Mouse (Mus musculus) hindbrain, embryonic 14.5 days (tissue): ENCODE measurements around the gene Calr. TPM values are rescaled to one million over a fixed set of nuclear protein-coding genes. Genes with fewer than 3 reads are reported as not detected.
"Not testable (repeated sequence)": the region's sequence is repeated elsewhere in the genome, so short reads cannot be mapped to it uniquely, and the experiment has no call there.

Experiments
- ATAC-seq: fragments of 200-750 bp; cut with Nextera tagmentation; 2 replicates; pipeline ENCODE4 v1.8.0; 2017; ENCODE audit warnings: moderate number of reproducible peaks, mild to moderate bottlenecking, moderate TSS enrichment, moderate library complexity; ENCODE audit not compliant: low FRiP score
- DNase-seq: peaks from one replicate; pipeline ENCODE4 v3.0.0-alpha.2; 2015; ENCODE audit warnings: low spot score
- H3K27ac ChIP-seq: fragments of 300-500 bp; sonication (generic); 2 replicates; pipeline ENCODE4 v1.5.1; 2014; ENCODE audit warnings: mild to moderate bottlenecking, moderate library complexity
- H3K27me3 ChIP-seq: fragments of 300-500 bp; sonication (generic); 2 replicates; pipeline ENCODE4 v1.6.1; 2014; ENCODE audit warnings: mild to moderate bottlenecking, low read length, mixed read lengths; ENCODE audit not compliant: control insufficient read depth, insufficient read depth
- H3K36me3 ChIP-seq: fragments of 300-500 bp; sonication (generic); replicated peaks from 2 replicates; pipeline ENCODE4 v1.6.1; 2014; ENCODE audit not compliant: control insufficient read depth, insufficient read depth
- H3K4me1 ChIP-seq: fragments of 300-500 bp; sonication (generic); replicated peaks from 2 replicates; pipeline ENCODE4 v1.6.1; 2014; ENCODE audit warnings: antibody characterized with exemption, low read length, mixed read lengths; ENCODE audit not compliant: control insufficient read depth, insufficient read depth
- H3K4me2 ChIP-seq: fragments of 300-500 bp; sonication (generic); replicated peaks from 2 replicates; pipeline ENCODE4 v1.6.1; 2014; ENCODE audit warnings: mild to moderate bottlenecking, moderate library complexity
- H3K4me3 ChIP-seq: fragments of 300-500 bp; sonication (generic); replicated peaks from 2 replicates; pipeline ENCODE4 v1.5.1; 2014; ENCODE audit warnings: mild to moderate bottlenecking, low read length
- H3K9ac ChIP-seq: fragments of 300-500 bp; sonication (generic); 2 replicates; pipeline ENCODE4 v1.6.1; 2014
- H3K9me3 ChIP-seq: fragments of 300-500 bp; sonication (generic); 2 replicates; pipeline ENCODE4 v1.6.1; 2016; ENCODE audit warnings: low read length; ENCODE audit not compliant: control insufficient read depth
- WGBS: fragments of 180-500 bp; shearing (Covaris S2); extraction: QIAGEN DNeasy Blood & Tissue Kit; methylation state at CpG from one replicate; pipeline ENCODE4 v1.1.7; 2014; 5-methylcytosine and 5-hydroxymethylcytosine counted together
- polyA plus RNA-seq: library from polyadenylated mRNA; unstranded; fragments of >200 nt; fragmentation: Nextera tagmentation; extraction: Ambion mirVana; gene quantifications from 2 replicates; pipeline ENCODE4 v1.2.1, GENCODE M21; 2014

Calr gene
- polyA plus RNA-seq, 1 experiment from 2014 or later, result 574 TPM

GRCm38 (mm10) chr8:84826518-84826917 lies 20.2 kb downstream of the Calr start:
- H3K9me3 ChIP-seq, H3K9ac ChIP-seq, H3K36me3 ChIP-seq, H3K4me3 ChIP-seq, H3K27me3 ChIP-seq, DNase-seq, H3K4me2 ChIP-seq, H3K4me1 ChIP-seq, H3K27ac ChIP-seq, ATAC-seq: not testable (repeated sequence)
- WGBS, result 82% methylated on average over 2 of the region's 2 CpGs

GRCm38 (mm10) chr8:84825636-84826035 lies 21.1 kb downstream of the Calr start:
- no peak overlapping the region for H3K9ac ChIP-seq
- 79% methylated on average over 4 of the region's 4 CpGs for WGBS
- no peak for DNase-seq
- no peak for ATAC-seq
- H3K9me3 ChIP-seq, result no peaks in the 10 kb centered on the region
- H3K4me3 ChIP-seq, result no peak overlapping the region
- H3K4me1 ChIP-seq, result 0 out of 2 replicates have a peak, but pooled peaks cover 3% of the 10 kb centered on the region
- H3K27ac ChIP-seq, result no peak overlapping the region
- H3K27me3 ChIP-seq, result 0 out of 2 replicates have a peak, but pooled peaks cover 4% of the 10 kb centered on the region
- H3K36me3 ChIP-seq, result no peaks in the 10 kb centered on the region
- no peak overlapping the region for H3K4me2 ChIP-seq

- Histone ChIP-seq H3K4me3 (peak overlapping the region; percentile 17), H3K36me3 (no peaks in the 10 kb centered on the region), H3K9me3 (no peaks in the 10 kb centered on the region), H3K27me3 (0 out of 2 replicates have a peak, but pooled peaks cover 4% of the 10 kb centered on the region), H3K4me2 (peak overlapping the region; percentile 46), H3K9ac (peak overlapping the region; percentile 32; the same call in 1 of the 2 replicates), H3K4me1 (0 out of 2 replicates have a peak, but pooled peaks cover 3% of the 10 kb centered on the region), H3K27ac (no peak overlapping the region)
- under 1% methylated on average over 18 of the region's 18 CpGs for WGBS
- peak; percentile 88 for DNase-seq
- ATAC-seq, result peak; percentile 91
These were observed 23.1 kb downstream of the Calr start for GRCm38 (mm10) chr8:84823653-84824052.

GRCm38 (mm10) chr8:84822723-84823122 lies 24.0 kb downstream of the Calr start, which contains the start of gene Dand5:
Gene Dand5, minus strand, starts transcription at chr8:84822823.
- peak within 1 kb of the TSS; percentile 32; the same call in 1 of the 2 replicates for H3K9ac ChIP-seq
- 21% methylated on average over 3 of the region's 3 CpGs for WGBS
- 0 out of 2 replicates have a peak, but pooled peaks cover 4% of the 10 kb centered on the region for H3K27me3 ChIP-seq
- H3K4me2 ChIP-seq, result peak within 1 kb of the TSS; percentile 46
- no peak within 1 kb of the TSS for H3K27ac ChIP-seq
- no peaks in the 10 kb centered on the region for H3K36me3 ChIP-seq
- H3K9me3 ChIP-seq, result no peaks in the 10 kb centered on the region
- DNase-seq, result no peak
- H3K4me3 ChIP-seq, result peak within 1 kb of the TSS; percentile 17
- H3K4me1 ChIP-seq, result 0 out of 2 replicates have a peak, but pooled peaks cover 3% of the 10 kb centered on the region
- no peak for ATAC-seq

GRCm38 (mm10) chr8:84816117-84816516 lies 30.6 kb downstream of the Calr start:
- peaks cover 10% of the 10 kb centered on the region for H3K4me1 ChIP-seq
- no peak for DNase-seq
- H3K27ac ChIP-seq, result no peak overlapping the region
- ATAC-seq, result no peak
- no peak overlapping the region for H3K9ac ChIP-seq
- WGBS, result 76% methylated on average over 17 of the region's 17 CpGs
- peaks cover 9% of the 10 kb centered on the region for H3K27me3 ChIP-seq
- no peak overlapping the region for H3K4me2 ChIP-seq
- no peaks in the 10 kb centered on the region for H3K36me3 ChIP-seq
- H3K9me3 ChIP-seq, result no peaks in the 10 kb centered on the region
- H3K4me3 ChIP-seq, result no peak overlapping the region

- no peaks in the 10 kb centered on the region for H3K36me3 ChIP-seq
- DNase-seq, result peak; percentile 89
- peak; percentile 51 for ATAC-seq
- no peak overlapping the region for H3K4me2 ChIP-seq
- no peak overlapping the region for H3K4me3 ChIP-seq
- peaks cover 14% of the 10 kb centered on the region for H3K4me1 ChIP-seq
- no peak overlapping the region for H3K9ac ChIP-seq
- peaks cover 9% of the 10 kb centered on the region for H3K27me3 ChIP-seq
- WGBS, result 13% methylated on average over 9 of the region's 9 CpGs
- H3K9me3 ChIP-seq, result no peaks in the 10 kb centered on the region
- peak overlapping the region; percentile 81; the same call in 1 of the 2 replicates for H3K27ac ChIP-seq
These were observed 31.2 kb downstream of the Calr start for GRCm38 (mm10) chr8:84815547-84815946.

- Histone ChIP-seq H3K9me3 (no peaks in the 10 kb centered on the region), H3K36me3 (no peaks in the 10 kb centered on the region), H3K9ac (0 out of 2 replicates have a peak overlapping the region, but pooled peaks have one; percentile 4), H3K4me3 (no peak overlapping the region), H3K27me3 (peaks cover 9% of the 10 kb centered on the region), H3K4me2 (0 out of 2 replicates have a peak overlapping the region, but pooled peaks have one; percentile 5), H3K27ac (peak overlapping the region; percentile 81), H3K4me1 (peaks cover 15% of the 10 kb centered on the region)
- WGBS, result 22% methylated on average over 19 of the region's 19 CpGs
- DNase-seq, result peak; percentile 53
- peak; percentile 47 for ATAC-seq
These were observed 31.9 kb downstream of the Calr start for GRCm38 (mm10) chr8:84814555-84815441.

- 74% methylated on average over 11 of the region's 11 CpGs for WGBS
- H3K4me3 ChIP-seq, result no peak overlapping the region
- H3K27ac ChIP-seq, result peak overlapping the region; percentile 81
- no peaks in the 10 kb centered on the region for H3K9me3 ChIP-seq
- H3K27me3 ChIP-seq, result peaks cover 9% of the 10 kb centered on the region
- no peak overlapping the region for H3K4me2 ChIP-seq
- DNase-seq (no peak), ATAC-seq (peak; percentile 24)
- H3K9ac ChIP-seq, result no peak overlapping the region
- no peaks in the 10 kb centered on the region for H3K36me3 ChIP-seq
- H3K4me1 ChIP-seq, result peaks cover 15% of the 10 kb centered on the region
These were observed 32.5 kb downstream of the Calr start for GRCm38 (mm10) chr8:84814240-84814554.

- ATAC-seq (no peak), DNase-seq (no peak)
- 82% methylated on average over 3 of the region's 3 CpGs for WGBS
- Histone ChIP-seq H3K4me2 (no peak overlapping the region), H3K27ac (peak overlapping the region; percentile 81), H3K27me3 (peaks cover 9% of the 10 kb centered on the region), H3K36me3 (no peaks in the 10 kb centered on the region), H3K4me1 (peaks cover 15% of the 10 kb centered on the region), H3K9me3 (no peaks in the 10 kb centered on the region), H3K4me3 (no peak overlapping the region), H3K9ac (no peak overlapping the region)
These were observed 32.9 kb downstream of the Calr start for GRCm38 (mm10) chr8:84813830-84814229.
